Comparison of ENCODE assay signal across 17 mouse cellular contexts in genomic region chr9:123526502-123526901, GRCm38 (mm10).
"Had no signal": no experiment of that assay in that cellular context is flagged by ENCODE, and none has a peak within 500 bp of the region (broad histone marks: within the 10 kb centered on the region; RNA-seq: fewer than 3 reads in every experiment).

No protein-coding gene starts in this region.

- H3K27ac ChIP-seq: liver, embryonic 13.5 days; liver, embryonic 15.5 days; lung, embryonic 15.5 days; macrophage; midbrain, embryonic 10.5 days; midbrain, embryonic 12.5 days; neural tube, embryonic 12.5 days; stomach, embryonic 15.5 days; stomach, postnatal 0 days had no signal

- H3K36me3 ChIP-seq: liver, embryonic 13.5 days; lung, embryonic 15.5 days; midbrain, embryonic 12.5 days; neural tube, embryonic 12.5 days; stomach, embryonic 15.5 days had no signal

- H3K4me3 ChIP-seq: liver, embryonic 13.5 days; liver, embryonic 15.5 days; lung, embryonic 15.5 days; midbrain, embryonic 10.5 days; midbrain, embryonic 12.5 days; myocyte; neural tube, embryonic 12.5 days; stomach, embryonic 15.5 days had no signal

- DNase-seq: liver, embryonic 13.5 days; liver, postnatal 0 days; lung, adult 2 months; lung, postnatal 14 days; lung, postnatal 36 days; midbrain, embryonic 14.5 days; right cerebral cortex, postnatal 14 days; thymus, postnatal 4 days had no signal

- H3K27me3 ChIP-seq: liver, embryonic 13.5 days; liver, embryonic 15.5 days; lung, embryonic 15.5 days; midbrain, embryonic 12.5 days; neural tube, embryonic 12.5 days; stomach, embryonic 15.5 days had no signal
